Mouse (Mus musculus) T-cell, adult 2 months (primary cell): Measurements from ENCODE around the gene Clec2l.

Experiments
- DNase-seq: peaks from one replicate; pipeline ENCODE4 v3.0.0; 2022; ENCODE audit warnings: low spot score

Clec2l gene

DNA sequence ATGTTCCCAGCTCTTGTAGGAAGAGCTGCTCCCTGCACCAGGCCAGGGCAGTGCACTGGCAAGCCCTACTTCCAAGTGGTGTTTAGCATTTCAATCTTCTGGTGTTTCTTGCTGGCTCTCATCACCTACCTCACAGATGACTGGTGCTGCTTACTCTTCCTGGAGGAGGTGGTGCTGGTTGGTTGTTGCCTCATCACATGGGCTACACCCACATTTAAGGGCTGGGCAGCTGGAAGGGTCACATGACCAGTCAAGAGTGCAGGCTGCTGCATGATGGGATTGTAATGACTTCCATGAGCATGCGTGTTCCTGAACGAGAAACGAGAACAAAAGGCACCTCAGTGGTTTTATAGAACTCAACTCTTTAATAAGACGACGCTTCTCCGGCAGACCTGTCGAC lies 55.8 kb downstream of the Clec2l start:
- no peak for DNase-seq

DNA sequence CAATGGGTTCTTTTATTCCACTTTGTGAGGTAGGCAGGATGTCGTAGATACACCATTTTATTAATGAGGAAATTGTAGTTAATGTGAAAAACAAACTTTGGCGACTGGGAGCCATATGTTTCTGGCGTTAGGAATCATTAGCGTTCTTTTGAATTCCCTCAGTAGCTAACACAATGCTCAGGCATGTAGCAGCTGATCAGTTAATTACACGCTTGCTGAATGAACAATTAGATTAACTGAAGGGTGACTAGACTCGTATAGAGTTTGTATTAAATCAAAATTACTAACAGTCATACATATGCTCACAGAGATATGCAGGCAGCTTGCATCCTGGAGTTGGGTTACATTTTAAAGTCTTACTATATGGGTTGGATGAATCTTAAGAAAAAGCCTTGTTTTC lies 56.4 kb downstream of the Clec2l start:
- no peak for DNase-seq

DNA sequence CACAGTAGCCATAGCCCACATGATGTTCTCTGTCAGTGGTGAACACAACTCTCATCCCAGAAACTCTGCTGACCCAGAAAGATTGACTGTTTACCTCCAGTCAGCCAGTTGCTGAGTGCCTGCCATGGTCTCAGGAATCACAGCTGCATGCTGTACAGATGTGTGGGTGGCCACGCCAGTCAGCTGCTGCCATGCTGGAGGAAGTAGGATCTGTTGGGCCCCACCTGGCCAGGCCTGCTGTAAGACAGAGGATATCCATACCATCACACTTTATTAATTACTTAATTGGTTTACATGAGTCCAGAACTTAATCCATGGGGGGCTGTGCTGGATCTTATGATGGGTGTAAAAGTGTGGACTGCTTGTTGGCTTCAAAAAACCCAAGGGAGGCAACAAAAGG lies 58.5 kb downstream of the Clec2l start:
- no peak for DNase-seq

DNA sequence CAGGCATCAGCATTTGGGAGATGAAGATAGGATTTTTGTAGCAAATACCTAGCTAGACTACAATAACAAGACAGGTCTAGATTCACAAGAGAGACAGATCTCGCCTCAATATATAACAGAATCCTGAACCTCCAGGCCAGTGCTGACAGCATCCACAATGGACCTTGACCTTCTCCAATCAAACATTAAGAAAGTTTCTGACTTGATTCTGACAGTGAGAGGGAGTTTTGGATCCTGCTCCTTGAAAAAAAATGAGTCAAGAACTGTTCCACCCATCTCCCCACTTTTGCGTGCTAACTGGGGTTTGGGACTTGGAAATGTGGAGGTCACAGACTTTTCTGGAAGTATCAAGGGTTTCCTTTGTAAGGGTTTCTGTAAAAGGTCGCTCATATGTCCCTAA lies 62.6 kb downstream of the Clec2l start:
- DNase-seq = no peak
